Mouse (Mus musculus) MEL-GATA-1-ER (cell line): ENCODE measurements around the gene Evi2a.

Experiments
- DNase-seq: peaks from one replicate; pipeline ENCODE4 v3.0.0-alpha.2; 2012; ENCODE audit warnings: low read depth; ENCODE audit errors: extremely low read depth

Gene Evi2a

GRCm38 (mm10) chr11:79526549-79526948 lies 3.9 kb downstream of the Evi2a start:
- DNase-seq: no peak

GRCm38 (mm10) chr11:79524310-79524575 lies 6.2 kb downstream of the Evi2a start:
- no peak for DNase-seq

GRCm38 (mm10) chr11:79523560-79524309 lies 6.7 kb downstream of the Evi2a start, which contains the start of gene Evi2b:
Gene Evi2b (minus strand): TSS chr11:79523762.
- peak; percentile 75 for DNase-seq

- DNase-seq: no peak
Measured at GRCm38 (mm10) chr11:79522944-79523343, 7.5 kb downstream of the Evi2a start.

GRCm38 (mm10) chr11:79521930-79522329 lies 8.5 kb downstream of the Evi2a start:
- DNase-seq: no peak

- no peak for DNase-seq
Measured at GRCm38 (mm10) chr11:79520772-79521171, 9.6 kb downstream of the Evi2a start.

- peak; percentile 96 for DNase-seq
Measured at GRCm38 (mm10) chr11:79519878-79520291, 10.5 kb downstream of the Evi2a start.

- no peak for DNase-seq
Measured at GRCm38 (mm10) chr11:79519299-79519698, 11.1 kb downstream of the Evi2a start.

GRCm38 (mm10) chr11:79515798-79516197 lies 14.6 kb downstream of the Evi2a start:
- DNase-seq: no peak

GRCm38 (mm10) chr11:79515331-79515730 lies 15.1 kb downstream of the Evi2a start:
- no peak for DNase-seq

- DNase-seq: no peak
Measured at GRCm38 (mm10) chr11:79511970-79512369, 18.4 kb downstream of the Evi2a start.

GRCm38 (mm10) chr11:79504506-79504905 lies 25.9 kb downstream of the Evi2a start:
- DNase-seq: no peak

GRCm38 (mm10) chr11:79503845-79504244 lies 26.6 kb downstream of the Evi2a start, which contains the start of gene Omg:
Gene Omg (minus strand): TSS chr11:79504084.
- DNase-seq: no peak

GRCm38 (mm10) chr11:79502917-79503316 lies 27.5 kb downstream of the Evi2a start:
- no peak for DNase-seq

- DNase-seq: no peak
Measured at GRCm38 (mm10) chr11:79494976-79495800, 35.2 kb downstream of the Evi2a start.

GRCm38 (mm10) chr11:79484721-79485120 lies 45.7 kb downstream of the Evi2a start:
- DNase-seq: no peak

GRCm38 (mm10) chr11:79483876-79484528 lies 46.4 kb downstream of the Evi2a start:
- DNase-seq: no peak

- DNase-seq: no peak
Measured at GRCm38 (mm10) chr11:79483392-79483791, 47.0 kb downstream of the Evi2a start.
